Mouse (Mus musculus) liver, adult 2 months (tissue): ENCODE data around the gene Smlr1. TPM values are rescaled to one million over a fixed set of nuclear protein-coding genes. Genes with fewer than 3 reads are reported as not detected.

Experiments
- DNase-seq: peaks from one replicate; pipeline ENCODE4 v3.0.0-alpha.2; 2011; ENCODE audit warnings: low read depth, low spot score; ENCODE audit errors: extremely low read depth
- H3K27ac ChIP-seq: fragments of 200-500 bp; replicated peaks from 2 replicates; pipeline ENCODE4 v1.5.1; 2012; ENCODE audit warnings: low read depth, mild to moderate bottlenecking, control low read depth, inconsistent platforms, low read length; ENCODE audit not compliant: insufficient read depth
- H3K27me3 ChIP-seq: fragments of 200-500 bp; 2 replicates; pipeline ENCODE4 v1.6.1; 2012; ENCODE audit warnings: mild to moderate bottlenecking, moderate library complexity, low read length, inconsistent platforms; ENCODE audit not compliant: control insufficient read depth, insufficient read depth
- H3K36me3 ChIP-seq: fragments of 200-500 bp; 2 replicates; pipeline ENCODE4 v1.6.1; 2012; ENCODE audit warnings: low read length, inconsistent platforms; ENCODE audit not compliant: control insufficient read depth, insufficient read depth
- H3K4me1 ChIP-seq: fragments of 200-500 bp; 2 replicates; pipeline ENCODE4 v1.6.1; 2011; ENCODE audit warnings: low read length; ENCODE audit not compliant: control insufficient read depth, insufficient read depth
- H3K4me3 ChIP-seq: fragments of 200-500 bp; 2 replicates; pipeline ENCODE4 v1.5.1; 2011; ENCODE audit warnings: low read depth, mild to moderate bottlenecking, control low read depth, low read length, moderate library complexity; ENCODE audit not compliant: insufficient read depth
- H3K79me2 ChIP-seq: fragments of 200-500 bp; 2 replicates; pipeline ENCODE4 v1.6.1; 2012; ENCODE audit warnings: inconsistent platforms, mild to moderate bottlenecking, low read length, moderate library complexity; ENCODE audit not compliant: control insufficient read depth, insufficient read depth
- H3K9ac ChIP-seq: fragments of 200-500 bp; 2 replicates; pipeline ENCODE4 v1.6.1; 2012; ENCODE audit warnings: low read depth, mild to moderate bottlenecking, control low read depth, inconsistent platforms, low read length
- CTCF ChIP-seq: fragments of 200-500 bp; IDR thresholded peaks from 2 replicates; pipeline ENCODE4 v1.5.1; 2011; ENCODE audit warnings: low read depth, low read length, control low read depth
- POLR2A ChIP-seq: fragments of 200-500 bp; IDR thresholded peaks from 2 replicates; pipeline ENCODE4 v1.6.1; 2011; ENCODE audit warnings: low read length, control low read depth; ENCODE audit not compliant: insufficient read depth; ENCODE audit errors: extremely low read depth
- WGBS: fragments of 180-500 bp; shearing (Covaris S2); methylation state at CpG from one replicate; pipeline ENCODE4 v1.1.7; 2018; 5-methylcytosine and 5-hydroxymethylcytosine counted together
- polyA plus RNA-seq: library from polyadenylated mRNA; depleted of rRNA; stranded (reverse); fragments of >200 nt; gene quantifications from 2 replicates; pipeline ENCODE4 v1.2.3, GENCODE M21; 2012
- total RNA-seq: library from RNA; depleted of rRNA; stranded (reverse); fragments of >200 nt; gene quantifications from 2 replicates; pipeline ENCODE4 v1.2.3, GENCODE M21; 2014

Gene Smlr1
- total and polyA plus RNA-seq, 2 experiments, result 64.7 to 89.4 TPM

- Histone ChIP-seq H3K4me3 (0 out of 2 replicates have a peak overlapping the region, but pooled peaks have one; percentile 2), H3K9ac (peak overlapping the region; percentile 62; the same call in 1 of the 2 replicates), H3K27ac (peak overlapping the region; percentile 97), H3K4me1 (peaks cover 26% of the 10 kb centered on the region), H3K27me3 (no peaks in the 10 kb centered on the region), H3K36me3 (no peaks in the 10 kb centered on the region), H3K79me2 (peaks cover 10% of the 10 kb centered on the region; the same call in 1 of the 2 replicates)
- WGBS, result 21% methylated on average over 6 of the region's 6 CpGs
- no peak for TF ChIP-seq CTCF
- no peak for TF ChIP-seq POLR2A
- DNase-seq, result peak; percentile 100
Observed at GRCm38 (mm10) chr10:25539771-25540168, 3.7 kb upstream of the Smlr1 start.

- peaks cover 13% of the 10 kb centered on the region; the same call in 1 of the 2 replicates for H3K79me2 ChIP-seq
- H3K27me3 ChIP-seq, result no peaks in the 10 kb centered on the region
- H3K4me3 ChIP-seq, result 0 out of 2 replicates have a peak overlapping the region, but pooled peaks have one; percentile 4
- TF ChIP-seq POLR2A, result no peak
- TF ChIP-seq CTCF, result no peak
- no peaks in the 10 kb centered on the region for H3K36me3 ChIP-seq
- peak overlapping the region; percentile 97 for H3K27ac ChIP-seq
- 18% methylated on average over 4 of the region's 4 CpGs for WGBS
- H3K9ac ChIP-seq, result peak overlapping the region; percentile 62; the same call in 1 of the 2 replicates
- H3K4me1 ChIP-seq, result peaks cover 26% of the 10 kb centered on the region
- DNase-seq, result no peak
Observed at GRCm38 (mm10) chr10:25539146-25539770, 3.2 kb upstream of the Smlr1 start.

GRCm38 (mm10) chr10:25538738-25539137 lies 2.7 kb upstream of the Smlr1 start:
- no peak for TF ChIP-seq CTCF
- no peak for TF ChIP-seq POLR2A
- WGBS, result 65% methylated on average over 1 of the region's 1 CpGs
- Histone ChIP-seq H3K27ac (peak overlapping the region; percentile 97), H3K79me2 (peaks cover 19% of the 10 kb centered on the region; the same call in 1 of the 2 replicates), H3K9ac (peak overlapping the region; percentile 3; the same call in 1 of the 2 replicates), H3K27me3 (no peaks in the 10 kb centered on the region), H3K36me3 (no peaks in the 10 kb centered on the region), H3K4me3 (no peak overlapping the region), H3K4me1 (peaks cover 26% of the 10 kb centered on the region)
- no peak for DNase-seq

GRCm38 (mm10) chr10:25536621-25537020 lies 554 bp upstream of the Smlr1 start:
- Histone ChIP-seq H3K36me3 (peaks cover 2% of the 10 kb centered on the region; the same call in 1 of the 2 replicates), H3K4me1 (peaks cover 35% of the 10 kb centered on the region), H3K4me3 (peak overlapping the region; percentile 19), H3K79me2 (peaks cover 28% of the 10 kb centered on the region; the same call in 1 of the 2 replicates), H3K27ac (peak overlapping the region; percentile 95), H3K27me3 (no peaks in the 10 kb centered on the region), H3K9ac (peak overlapping the region; percentile 68)
- DNase-seq, result peak; percentile 90
- 20% methylated on average over 6 of the region's 6 CpGs for WGBS
- TF ChIP-seq CTCF (no peak), POLR2A (no peak)

GRCm38 (mm10) chr10:25534467-25534866 lies 1.6 kb downstream of the Smlr1 start:
- Histone ChIP-seq H3K9ac (peak overlapping the region; percentile 84), H3K36me3 (peaks cover 14% of the 10 kb centered on the region), H3K4me1 (peaks cover 34% of the 10 kb centered on the region), H3K27me3 (no peaks in the 10 kb centered on the region), H3K27ac (peak overlapping the region; percentile 99), H3K4me3 (peak overlapping the region; percentile 61), H3K79me2 (peaks cover 29% of the 10 kb centered on the region; the same call in 1 of the 2 replicates)
- TF ChIP-seq CTCF (no peak), POLR2A (no peak)
- WGBS, result 17% methylated on average over 5 of the region's 5 CpGs
- peak; percentile 65 for DNase-seq
